Mouse (Mus musculus) olfactory bulb, adult 2 months (tissue): ENCODE results near the gene Cacna2d4.

ENCODE experiments used
- CTCF ChIP-seq: fragments of 200-500 bp; IDR thresholded peaks from 2 replicates; pipeline ENCODE4 v1.5.1; 2012; ENCODE audit warnings: low read depth, mild to moderate bottlenecking, low read length, moderate library complexity; ENCODE audit not compliant: insufficient read depth
- POLR2A ChIP-seq: fragments of 200-500 bp; IDR thresholded peaks from 2 replicates; pipeline ENCODE4 v1.6.1; 2012; ENCODE audit warnings: mild to moderate bottlenecking, low read depth, low read length, moderate library complexity; ENCODE audit not compliant: insufficient read depth

DNA sequence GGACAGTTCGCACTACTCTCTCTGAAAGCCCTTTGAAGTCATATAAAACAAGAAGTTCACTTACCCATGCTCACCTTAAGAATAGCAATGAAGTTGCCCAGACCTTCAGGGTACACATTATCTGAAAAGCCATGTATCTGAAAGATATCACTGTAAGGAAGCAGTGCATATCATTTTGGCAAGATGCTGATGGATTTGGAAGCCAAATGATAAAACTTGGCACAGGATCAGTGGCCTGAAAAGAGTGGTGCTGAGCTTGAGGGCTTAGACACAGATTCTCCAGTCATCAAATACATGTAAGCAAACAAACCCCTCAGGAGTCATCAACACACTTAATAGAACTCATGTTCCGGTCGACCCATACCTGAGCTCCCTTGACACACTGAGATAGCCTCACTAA, 164.3 kb downstream of the Cacna2d4 start:
- TF ChIP-seq CTCF: no peak
- TF ChIP-seq POLR2A: no peak
